Mouse (Mus musculus): Measurements from ENCODE around the gene Afm.
A peak's percentile ranks its signal among the peaks of the same experiment; 100 is the strongest.

The Afm gene

GRCm38 (mm10) chr5:90518356-90519100 lies at the start of gene Afm:
Afm (plus strand) TSS chr5:90518932.
- no peak for DNase-seq (ENCODE audit: low spot score)

DNA sequence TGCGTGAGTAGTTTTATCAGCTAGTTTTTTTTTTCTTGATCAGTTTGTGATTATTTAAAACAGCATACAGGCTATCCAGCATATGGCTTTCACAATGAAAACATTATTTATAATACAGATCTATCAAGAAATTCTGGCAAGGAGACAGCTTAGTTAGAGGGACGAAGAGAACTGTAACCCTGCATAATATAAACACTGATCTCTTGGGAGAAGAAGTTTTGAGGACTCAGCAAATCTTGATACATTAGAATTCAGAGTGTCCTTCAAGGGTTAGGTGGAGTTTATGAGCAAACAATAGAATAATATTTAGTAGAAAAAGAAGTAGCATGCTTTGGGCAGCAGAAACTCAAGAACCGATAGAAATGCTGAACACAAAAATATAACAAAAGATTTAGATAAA lies 47.9 kb upstream of the Afm start:
- no peak for DNase-seq (ENCODE audit: low spot score)

GRCm38 (mm10) chr5:90473902-90474301 lies 44.8 kb upstream of the Afm start:
- no peak for DNase-seq (ENCODE audit: low spot score)

- DNase-seq (ENCODE audit: low spot score) = no peak
These were observed 44.4 kb upstream of the Afm start for GRCm38 (mm10) chr5:90474369-90474768.

- no peak for DNase-seq (ENCODE audit: low spot score)
These were observed 42.0 kb upstream of the Afm start for GRCm38 (mm10) chr5:90476741-90477140.

DNA sequence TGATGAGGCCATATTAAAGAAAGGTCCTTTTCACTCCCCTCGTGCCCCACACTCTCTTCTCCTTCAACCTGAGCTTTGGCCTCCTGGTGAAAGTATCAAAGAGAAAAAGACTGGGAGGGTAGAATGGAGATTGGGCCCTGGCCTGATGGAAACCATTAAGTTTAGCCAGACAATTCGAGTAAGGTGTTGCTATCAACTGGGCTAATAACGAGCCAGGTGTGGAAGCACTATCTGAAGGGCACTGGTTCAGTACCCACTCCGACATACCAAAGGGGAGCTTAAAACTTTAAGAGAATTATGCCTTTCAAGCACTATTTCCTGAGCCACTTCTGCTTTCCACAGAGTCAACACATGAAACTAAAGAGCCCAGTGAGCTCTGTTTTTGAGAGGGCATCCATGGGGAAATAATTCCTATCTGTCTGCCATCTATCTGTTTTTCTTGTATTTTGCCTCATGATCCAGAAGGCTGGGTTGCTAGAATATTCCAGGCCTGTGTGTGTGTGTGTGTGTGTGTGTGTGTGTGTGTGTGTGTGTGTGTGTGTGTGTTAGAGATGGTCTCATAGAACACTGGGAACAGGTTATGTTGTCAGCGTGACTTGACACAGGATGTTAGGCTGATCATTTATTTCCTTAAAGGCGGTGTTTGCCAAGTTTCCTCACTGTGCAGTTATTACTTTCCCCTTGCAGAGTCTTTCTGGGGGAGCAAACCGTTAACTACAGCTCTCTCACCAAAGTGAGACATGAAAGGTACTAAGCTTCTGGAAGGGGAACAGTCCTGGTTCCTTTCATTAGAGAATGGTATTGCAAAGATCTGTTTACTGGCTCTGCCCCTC lies 41.2 kb upstream of the Afm start:
- DNase-seq (ENCODE audit: low spot score) = no peak

DNA sequence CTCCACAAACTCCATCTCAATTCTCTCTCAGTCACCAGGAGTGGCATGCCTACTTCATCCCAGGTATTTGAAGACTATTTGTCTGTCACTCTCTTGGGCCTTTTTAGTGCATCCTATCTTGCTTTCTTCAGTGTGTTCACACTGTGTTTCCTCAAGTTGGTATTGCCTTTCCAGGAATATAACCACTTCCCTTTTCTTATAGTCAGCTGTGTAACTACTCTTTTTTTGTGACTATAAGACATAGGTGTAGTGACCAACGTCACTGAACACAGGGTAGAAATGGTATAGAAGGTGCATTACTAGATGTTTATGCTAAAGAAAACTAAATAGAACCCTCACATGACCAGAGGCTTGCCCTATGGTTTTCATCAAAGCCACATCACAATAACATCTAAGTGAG lies 39.8 kb upstream of the Afm start:
- no peak for DNase-seq (ENCODE audit: low spot score)

GRCm38 (mm10) chr5:90485597-90485996 lies 33.1 kb upstream of the Afm start:
- no peak for DNase-seq (ENCODE audit: low spot score)

DNA sequence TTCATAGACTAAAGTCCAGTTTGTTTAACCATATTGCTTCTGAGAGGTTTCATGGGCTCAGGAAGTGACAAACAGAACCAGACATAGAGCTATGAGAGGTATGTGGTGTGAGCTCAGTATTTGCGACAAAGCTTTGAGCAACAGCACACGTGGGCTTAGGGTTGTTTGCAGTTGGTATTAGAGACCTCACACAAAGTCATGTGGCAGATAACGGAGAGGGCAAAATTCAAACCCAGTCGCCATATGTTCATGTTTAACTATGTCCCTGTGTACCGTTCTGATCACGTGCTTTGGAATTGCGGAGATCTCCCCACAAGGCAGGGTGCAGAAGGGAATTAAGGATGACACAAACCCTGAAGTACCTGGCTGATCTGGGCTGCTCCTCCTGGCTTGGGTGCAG lies 30.4 kb upstream of the Afm start:
- DNase-seq (ENCODE audit: low spot score) = no peak

GRCm38 (mm10) chr5:90490518-90490917 lies 28.2 kb upstream of the Afm start, which contains the start of gene Afp:
Afp (plus strand) TSS chr5:90490737.
- DNase-seq (ENCODE audit: low spot score) = no peak

DNA sequence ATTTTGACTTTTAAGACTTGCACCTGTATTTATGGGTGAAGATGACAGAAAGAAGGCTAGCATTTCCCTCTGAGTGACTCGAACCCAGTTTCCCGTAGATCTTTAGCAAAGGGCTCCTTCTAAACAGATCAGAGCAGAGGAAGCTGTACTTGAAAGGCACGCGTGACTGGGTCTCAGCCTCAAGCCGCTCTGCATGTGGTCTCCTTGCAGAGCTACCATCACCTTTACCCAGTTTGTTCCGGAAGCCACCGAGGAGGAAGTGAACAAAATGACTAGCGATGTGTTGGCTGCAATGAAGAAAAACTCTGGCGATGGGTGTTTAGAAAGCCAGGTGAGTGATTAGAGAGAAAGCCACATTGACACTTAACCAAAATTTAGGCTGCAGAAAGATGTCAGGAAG lies 26.3 kb upstream of the Afm start:
- DNase-seq (ENCODE audit: low spot score) = peak; percentile 21

- DNase-seq (ENCODE audit: low spot score) = no peak
These were observed 24.4 kb upstream of the Afm start for GRCm38 (mm10) chr5:90494308-90494707.

DNA sequence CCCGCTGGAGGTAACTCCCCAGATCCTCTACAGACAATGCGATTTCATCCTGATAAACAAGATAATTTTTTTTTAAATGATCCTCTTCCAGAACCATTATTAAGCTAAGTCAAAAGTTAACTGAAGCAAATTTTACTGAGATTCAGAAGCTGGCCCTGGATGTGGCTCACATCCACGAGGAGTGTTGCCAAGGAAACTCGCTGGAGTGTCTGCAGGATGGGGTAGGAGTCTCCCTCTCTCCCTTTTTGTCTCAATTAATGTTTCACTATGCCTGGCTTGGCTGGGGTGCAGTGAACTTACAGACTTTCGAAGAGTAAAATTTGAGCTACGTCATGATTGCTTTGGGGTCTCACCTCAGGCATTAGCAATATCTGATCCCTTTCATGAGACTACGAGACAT lies 19.2 kb upstream of the Afm start:
- DNase-seq (ENCODE audit: low spot score) = no peak

DNA sequence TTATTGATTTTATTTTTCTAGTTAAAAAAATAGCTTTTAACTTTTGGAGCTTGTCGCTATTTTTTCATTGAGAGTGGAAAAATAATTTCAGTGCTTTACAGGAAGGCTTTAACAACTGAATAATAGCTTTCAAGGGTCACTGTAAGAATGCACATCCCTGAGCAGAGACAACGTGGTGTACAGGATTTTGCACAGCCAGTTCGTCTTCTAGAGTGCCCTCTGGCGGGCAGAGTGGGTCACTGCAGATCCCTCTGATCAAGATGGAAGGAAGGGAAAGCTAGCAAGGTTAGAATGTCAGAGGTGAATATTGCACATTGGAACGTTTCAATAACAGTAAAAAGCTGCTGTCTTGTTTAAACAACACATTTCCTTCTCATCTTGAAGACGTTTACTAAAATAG lies 18.0 kb upstream of the Afm start:
- DNase-seq (ENCODE audit: low spot score) = peak; percentile 70

- DNase-seq (ENCODE audit: low spot score) = no peak
These were observed 17.0 kb upstream of the Afm start for GRCm38 (mm10) chr5:90501752-90502151.

DNA sequence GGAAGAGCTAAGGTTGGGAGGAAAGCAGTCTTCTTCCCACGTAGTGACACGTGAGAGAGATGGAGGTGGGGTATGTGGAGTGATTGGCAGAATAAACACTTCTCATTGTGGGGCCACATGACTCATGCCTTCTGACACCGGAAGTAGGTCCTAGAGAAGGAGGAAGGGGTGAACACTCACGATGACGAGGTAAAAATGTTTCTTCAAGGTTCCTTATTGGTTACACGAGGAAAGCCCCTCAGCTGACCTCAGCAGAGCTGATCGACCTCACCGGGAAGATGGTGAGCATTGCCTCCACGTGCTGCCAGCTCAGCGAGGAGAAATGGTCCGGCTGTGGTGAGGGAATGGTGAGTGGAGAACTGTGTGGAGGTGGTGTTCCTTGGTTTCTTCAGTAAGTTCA lies 14.0 kb upstream of the Afm start:
- DNase-seq (ENCODE audit: low spot score) = no peak

- no peak for DNase-seq (ENCODE audit: low spot score)
These were observed 12.2 kb upstream of the Afm start for GRCm38 (mm10) chr5:90506507-90506906.

DNA sequence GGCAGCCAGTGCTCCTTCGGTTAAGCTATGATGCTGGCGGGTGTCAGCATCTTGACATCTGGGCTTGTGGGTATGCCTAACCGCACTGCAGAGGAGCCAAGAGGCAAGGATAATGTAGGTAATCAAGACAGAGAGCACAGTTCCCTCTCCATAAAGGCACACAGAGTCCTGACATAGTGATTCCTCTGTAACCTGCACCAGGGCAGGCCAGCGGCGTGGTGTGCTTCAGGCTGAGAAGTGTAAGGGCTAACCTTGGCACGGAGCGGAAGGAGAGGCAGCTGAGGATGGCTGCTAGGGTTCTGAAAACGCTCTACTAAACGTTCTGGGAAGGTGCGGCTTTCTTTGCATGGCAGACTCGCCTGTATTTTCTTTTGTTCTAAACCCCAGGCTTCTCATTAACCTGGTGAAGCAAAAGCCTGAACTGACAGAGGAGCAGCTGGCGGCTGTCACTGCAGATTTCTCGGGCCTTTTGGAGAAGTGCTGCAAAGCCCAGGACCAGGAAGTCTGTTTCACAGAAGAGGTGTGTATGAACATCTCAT lies 11.3 kb upstream of the Afm start:
- DNase-seq (ENCODE audit: low spot score) = no peak

DNA sequence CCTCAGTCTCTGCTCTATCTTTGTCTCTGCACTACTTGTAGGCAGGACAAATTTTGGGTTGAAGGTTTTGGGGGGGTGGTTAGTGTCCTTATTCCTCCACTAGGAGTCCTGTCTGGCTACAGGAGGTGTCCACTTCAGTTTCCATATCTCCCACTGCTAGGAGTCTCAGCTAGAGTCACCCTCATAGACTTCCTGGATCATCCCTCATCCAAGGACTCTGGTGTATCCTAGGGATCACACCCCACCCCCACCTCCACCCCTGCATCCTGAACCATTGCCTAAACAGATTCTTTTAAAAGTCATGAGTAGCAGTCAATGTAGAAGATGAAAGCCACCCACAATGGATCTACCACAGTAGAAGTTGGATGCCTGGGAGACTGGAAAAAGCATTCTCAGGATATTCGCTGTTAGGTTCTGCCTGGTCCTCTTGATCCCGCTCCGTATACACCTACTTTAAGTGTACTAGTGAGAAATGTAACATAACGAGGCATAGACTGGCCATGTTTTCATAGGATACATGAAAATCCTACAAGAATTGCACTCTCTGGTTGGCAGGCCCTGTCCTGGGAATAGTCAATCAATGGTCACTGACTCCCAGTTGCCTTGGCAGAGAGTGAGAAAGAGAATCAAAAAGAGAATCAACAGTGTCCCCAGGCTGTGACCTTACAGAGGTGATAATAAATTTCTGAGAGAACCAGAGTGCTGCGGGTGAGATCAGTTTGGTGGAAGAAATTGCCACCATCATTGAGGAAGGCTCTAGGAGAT lies 8.7 kb upstream of the Afm start:
- DNase-seq (ENCODE audit: low spot score) = no peak

DNA sequence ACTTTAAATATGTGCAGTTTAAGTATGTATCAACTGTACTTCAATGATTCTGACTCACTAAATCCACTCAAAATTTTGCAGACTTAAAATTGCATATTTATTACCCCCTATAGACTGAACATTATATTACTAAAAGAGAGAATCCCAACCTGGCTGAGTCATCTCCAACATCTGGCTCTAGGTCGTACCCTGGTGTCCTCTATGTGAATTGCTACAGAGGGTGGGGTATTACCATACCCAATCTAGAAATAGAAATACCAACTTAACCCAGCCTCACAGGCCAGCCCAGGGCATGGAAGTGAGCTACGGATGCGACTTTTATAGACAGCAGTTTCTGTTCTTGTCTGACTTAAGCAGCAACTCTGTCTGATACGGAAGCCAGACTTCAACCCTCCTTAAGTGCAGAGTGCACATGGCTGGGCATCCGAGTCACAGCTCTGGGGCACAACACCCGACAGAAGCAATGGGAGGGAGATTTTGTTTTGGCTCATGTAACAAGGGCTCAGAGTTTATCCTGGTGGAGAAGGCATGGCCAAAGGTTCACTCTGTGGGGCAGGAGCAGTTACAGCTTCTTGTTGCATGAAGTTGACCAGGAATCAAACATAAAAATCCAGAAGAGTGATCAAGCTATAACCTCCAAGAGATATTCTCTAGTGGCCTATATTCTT lies 6.3 kb upstream of the Afm start:
- DNase-seq (ENCODE audit: low spot score) = no peak

DNA sequence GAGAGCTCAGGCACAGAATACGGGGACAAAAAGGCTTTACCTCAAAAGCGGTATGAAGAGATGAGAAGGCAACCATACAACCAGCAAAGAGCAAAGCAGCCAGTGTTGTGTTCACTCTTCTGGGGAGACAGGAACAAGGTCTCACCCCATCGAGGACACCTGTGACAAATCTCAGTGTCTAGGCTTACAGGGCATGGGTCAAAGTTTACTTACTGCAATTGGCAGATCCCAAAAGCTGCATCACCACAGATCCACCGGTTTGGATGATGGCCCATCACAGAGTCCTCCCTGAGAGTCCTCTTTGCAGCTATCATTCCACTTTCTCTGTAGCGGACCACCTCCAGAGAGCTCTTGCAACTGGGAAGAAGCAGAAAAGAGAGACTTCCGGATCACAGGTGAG lies 3.2 kb upstream of the Afm start:
- no peak for DNase-seq (ENCODE audit: low spot score)

DNA sequence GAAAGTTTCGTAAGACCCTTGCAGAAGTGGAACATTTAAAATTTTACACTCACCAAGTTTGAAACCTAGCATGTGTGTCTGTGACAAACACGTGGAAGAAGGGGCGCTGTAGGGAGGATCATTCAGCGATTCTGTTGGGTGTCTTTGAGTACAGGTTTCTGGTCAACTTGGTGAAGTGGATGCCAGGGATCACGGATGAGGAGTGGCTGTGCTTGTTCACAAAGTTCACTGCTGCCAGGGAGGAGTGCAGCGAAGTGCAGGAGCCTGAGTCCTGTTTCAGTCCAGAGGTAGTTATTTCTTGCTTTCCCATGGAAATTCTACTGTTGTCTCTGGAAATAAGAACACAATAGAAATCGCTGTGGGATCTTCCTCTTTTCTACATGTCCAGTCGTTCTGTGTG lies 32.5 kb downstream of the Afm start:
- no peak for DNase-seq (ENCODE audit: low spot score)

All from lung, postnatal 25 days (tissue).